Mouse (Mus musculus) midbrain, postnatal 0 days (tissue): ENCODE data around the gene Gm20388. TPM values are rescaled to one million over a fixed set of nuclear protein-coding genes. Genes with fewer than 3 reads are reported as not detected.

Experiments used
- ATAC-seq: fragments of 200-750 bp; cut with Nextera tagmentation; 2 replicates; pipeline ENCODE4 v1.8.0; 2017; ENCODE audit warnings: moderate number of reproducible peaks, mild to moderate bottlenecking, moderate TSS enrichment, moderate library complexity; ENCODE audit not compliant: low FRiP score
- DNase-seq: peaks from one replicate; pipeline ENCODE4 v3.0.0-alpha.2; 2015; ENCODE audit warnings: low spot score
- H3K27ac ChIP-seq: fragments of 300-500 bp; sonication (generic); 2 replicates; pipeline ENCODE4 v1.5.1; 2014; ENCODE audit warnings: low read depth, mild to moderate bottlenecking, low read length, mixed read lengths
- H3K27me3 ChIP-seq: fragments of 300-500 bp; sonication (generic); 2 replicates; pipeline ENCODE4 v1.6.1; 2014; ENCODE audit warnings: low read length, control low read depth, mixed read lengths; ENCODE audit not compliant: insufficient read depth
- H3K36me3 ChIP-seq: fragments of 300-500 bp; sonication (generic); 2 replicates; pipeline ENCODE4 v1.6.1; 2014; ENCODE audit warnings: low read length, control low read depth, mixed read lengths; ENCODE audit not compliant: insufficient read depth
- H3K4me1 ChIP-seq: fragments of 300-500 bp; sonication (generic); 2 replicates; pipeline ENCODE4 v1.6.1; 2014; ENCODE audit warnings: mild to moderate bottlenecking, control low read depth, antibody characterized with exemption, low read length, mixed read lengths; ENCODE audit not compliant: insufficient read depth
- H3K4me2 ChIP-seq: fragments of 300-500 bp; sonication (generic); 2 replicates; pipeline ENCODE4 v1.6.1; 2014; ENCODE audit warnings: low read depth, mild to moderate bottlenecking, low read length, mixed read lengths; ENCODE audit not compliant: poor library complexity, severe bottlenecking
- H3K4me3 ChIP-seq: fragments of 300-500 bp; sonication (generic); 2 replicates; pipeline ENCODE4 v1.5.1; 2014; ENCODE audit warnings: low read depth, mild to moderate bottlenecking, low read length, moderate library complexity
- H3K9ac ChIP-seq: fragments of 300-500 bp; sonication (generic); replicated peaks from 2 replicates; pipeline ENCODE4 v1.6.1; 2014; ENCODE audit warnings: mild to moderate bottlenecking, low read length, moderate library complexity, mixed read lengths; ENCODE audit not compliant: poor library complexity, severe bottlenecking
- H3K9me3 ChIP-seq: fragments of 300-500 bp; sonication (generic); 2 replicates; pipeline ENCODE4 v1.6.1; 2016; ENCODE audit warnings: low read length, control low read depth
- CTCF ChIP-seq: IDR thresholded peaks from 2 replicates; pipeline ENCODE4 v1.5.1; 2016; ENCODE audit warnings: antibody characterized with exemption, mild to moderate bottlenecking
- WGBS: fragments of 180-500 bp; shearing (Covaris S2); extraction: QIAGEN DNeasy Blood & Tissue Kit; methylation state at CpG from one replicate; pipeline ENCODE4 v1.1.7; 2014; 5-methylcytosine and 5-hydroxymethylcytosine counted together
- polyA plus RNA-seq: library from polyadenylated mRNA; unstranded; fragments of >200 nt; fragmentation: Nextera tagmentation; extraction: Ambion mirVana; gene quantifications from 2 replicates; pipeline ENCODE4 v1.2.1, GENCODE M21; 2015
- total RNA-seq: library from RNA; depleted of rRNA; stranded (reverse); fragments of >200 nt; gene quantifications from 2 replicates; pipeline ENCODE4 v1.2.3, GENCODE M21; 2014

The Gm20388 gene
- total and polyA plus RNA-seq, 2 experiments from 2014 or later, result 74.2 TPM; not detected in 1

DNA sequence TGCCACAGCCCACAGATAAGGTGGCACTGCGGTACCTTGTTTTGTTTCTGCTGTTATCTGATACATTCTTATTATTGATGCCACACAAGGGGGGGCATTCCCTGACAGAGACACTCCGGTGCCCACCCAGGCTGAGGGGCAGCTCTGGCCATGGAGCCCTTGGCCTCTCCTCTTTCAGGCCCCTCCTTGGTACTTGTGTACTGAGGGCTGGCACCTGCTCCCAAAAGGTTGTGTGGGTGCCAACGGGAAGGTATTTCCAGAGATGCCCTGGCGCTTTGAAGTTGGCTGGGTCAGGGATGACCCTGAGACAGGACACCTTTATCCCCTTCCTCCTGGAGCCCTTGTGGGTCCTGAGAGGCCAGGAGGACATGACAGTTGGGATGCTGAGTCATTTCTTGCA is 2231.8 kb downstream of the Gm20388 start:
- 94% methylated on average over 4 of the region's 4 CpGs for WGBS
- H3K27ac ChIP-seq, result no peak overlapping the region
- H3K4me1 ChIP-seq, result no peaks in the 10 kb centered on the region
- H3K36me3 ChIP-seq, result no peaks in the 10 kb centered on the region
- DNase-seq, result no peak
- H3K4me2 ChIP-seq, result no peak overlapping the region
- TF ChIP-seq CTCF, result no peak
- no peak overlapping the region for H3K9ac ChIP-seq
- no peak overlapping the region for H3K4me3 ChIP-seq
- no peak for ATAC-seq
- H3K27me3 ChIP-seq, result no peaks in the 10 kb centered on the region
- H3K9me3 ChIP-seq, result no peaks in the 10 kb centered on the region

DNA sequence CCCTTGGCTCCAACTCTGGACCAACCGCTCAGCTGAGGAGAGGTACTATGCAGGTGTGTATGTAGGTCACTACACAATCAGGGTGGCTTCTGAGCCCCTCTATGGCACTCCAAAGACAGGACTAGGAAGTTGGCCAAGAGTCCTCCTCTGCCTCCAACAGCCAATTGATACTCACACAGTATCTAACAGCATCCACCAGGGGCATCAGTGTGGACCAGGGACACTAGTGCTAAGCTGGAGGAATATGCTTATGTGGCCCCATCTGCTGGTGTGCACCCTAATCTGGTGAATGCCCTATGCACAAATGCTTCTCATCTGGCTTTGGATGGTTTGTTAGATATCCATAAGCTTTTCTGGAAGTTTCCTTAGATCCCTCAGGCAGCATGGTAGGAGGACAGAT is 2232.6 kb downstream of the Gm20388 start:
- H3K9me3 ChIP-seq, result no peaks in the 10 kb centered on the region
- no peak overlapping the region for H3K4me2 ChIP-seq
- ATAC-seq, result no peak
- no peaks in the 10 kb centered on the region for H3K4me1 ChIP-seq
- H3K27ac ChIP-seq, result no peak overlapping the region
- H3K4me3 ChIP-seq, result no peak overlapping the region
- TF ChIP-seq CTCF, result peak; percentile 36
- DNase-seq, result peak; percentile 10
- H3K36me3 ChIP-seq, result no peaks in the 10 kb centered on the region
- 90% methylated on average over 1 of the region's 1 CpGs for WGBS
- H3K9ac ChIP-seq, result no peak overlapping the region
- H3K27me3 ChIP-seq, result no peaks in the 10 kb centered on the region

DNA sequence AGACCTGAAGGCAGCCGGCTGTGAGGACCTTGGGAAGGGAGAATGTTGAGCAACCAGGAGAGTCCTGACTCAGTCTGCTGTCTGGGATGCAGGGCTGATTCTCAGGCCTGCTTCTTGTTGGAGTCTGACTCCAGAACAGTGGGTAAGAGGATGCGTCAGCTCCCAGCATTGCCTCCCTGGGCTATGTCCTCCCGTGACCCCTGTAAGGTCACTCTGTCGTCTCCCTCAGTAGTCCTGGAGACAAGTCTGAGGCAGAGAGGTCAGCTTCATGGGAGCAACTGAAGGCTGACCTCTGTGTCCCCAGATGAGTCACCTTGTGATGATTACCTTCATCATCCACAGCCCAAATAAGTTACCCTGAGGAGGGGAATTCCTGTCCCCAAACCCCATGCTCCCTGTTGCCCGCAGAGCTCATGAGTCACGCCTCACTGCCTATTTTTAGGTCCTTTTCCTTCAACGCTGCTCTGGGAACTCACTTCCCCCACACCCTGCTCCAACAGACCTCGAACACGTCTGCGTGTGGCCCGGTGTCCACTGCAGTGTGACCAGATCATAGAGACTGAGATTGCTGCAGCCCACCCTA is 2234.2 kb downstream of the Gm20388 start:
- no peaks in the 10 kb centered on the region for H3K36me3 ChIP-seq
- no peaks in the 10 kb centered on the region for H3K9me3 ChIP-seq
- H3K4me3 ChIP-seq, result no peak overlapping the region
- H3K27ac ChIP-seq, result no peak overlapping the region
- no peak overlapping the region for H3K4me2 ChIP-seq
- 61% methylated on average over 11 of the region's 11 CpGs for WGBS
- no peaks in the 10 kb centered on the region for H3K4me1 ChIP-seq
- no peak for ATAC-seq
- H3K9ac ChIP-seq, result no peak overlapping the region
- no peaks in the 10 kb centered on the region for H3K27me3 ChIP-seq
- no peak for DNase-seq
- no peak for TF ChIP-seq CTCF

GRCm38 (mm10) chr8:122149045-122149444 is 2238.4 kb downstream of the Gm20388 start:
- Histone ChIP-seq H3K36me3 (no peaks in the 10 kb centered on the region), H3K4me2 (no peak overlapping the region), H3K27me3 (no peaks in the 10 kb centered on the region), H3K9me3 (no peaks in the 10 kb centered on the region), H3K27ac (no peak overlapping the region), H3K9ac (no peak overlapping the region), H3K4me3 (no peak overlapping the region), H3K4me1 (no peaks in the 10 kb centered on the region)
- ATAC-seq (no peak), DNase-seq (no peak)
- WGBS, result 86% methylated on average over 4 of the region's 4 CpGs
- no peak for TF ChIP-seq CTCF

DNA sequence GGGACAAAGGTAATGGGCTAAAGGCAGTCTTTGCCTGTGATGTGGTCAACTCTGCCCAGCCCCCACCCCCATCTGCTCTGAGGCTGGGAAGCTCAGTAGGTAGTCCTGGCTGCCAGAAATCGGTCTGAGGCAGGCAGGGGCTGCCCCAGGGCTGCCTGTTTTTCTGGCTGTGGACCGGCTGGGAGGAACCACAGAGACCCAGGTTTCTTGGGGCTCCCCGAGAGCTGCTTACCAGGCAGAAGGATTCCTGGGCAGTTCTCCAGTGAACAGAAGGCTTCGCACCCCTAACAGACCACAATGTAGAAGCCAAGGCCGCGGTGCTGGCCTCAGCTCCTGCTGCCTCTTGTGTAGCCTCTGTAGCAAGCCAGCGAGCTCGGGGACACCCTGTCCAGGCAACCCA is 2239.0 kb downstream of the Gm20388 start:
- no peak overlapping the region for H3K9ac ChIP-seq
- no peak overlapping the region for H3K4me3 ChIP-seq
- no peak for ATAC-seq
- TF ChIP-seq CTCF, result no peak
- no peaks in the 10 kb centered on the region for H3K36me3 ChIP-seq
- no peak for DNase-seq
- no peaks in the 10 kb centered on the region for H3K27me3 ChIP-seq
- H3K27ac ChIP-seq, result no peak overlapping the region
- no peak overlapping the region for H3K4me2 ChIP-seq
- 80% methylated on average over 8 of the region's 8 CpGs for WGBS
- no peaks in the 10 kb centered on the region for H3K9me3 ChIP-seq
- H3K4me1 ChIP-seq, result no peaks in the 10 kb centered on the region

DNA sequence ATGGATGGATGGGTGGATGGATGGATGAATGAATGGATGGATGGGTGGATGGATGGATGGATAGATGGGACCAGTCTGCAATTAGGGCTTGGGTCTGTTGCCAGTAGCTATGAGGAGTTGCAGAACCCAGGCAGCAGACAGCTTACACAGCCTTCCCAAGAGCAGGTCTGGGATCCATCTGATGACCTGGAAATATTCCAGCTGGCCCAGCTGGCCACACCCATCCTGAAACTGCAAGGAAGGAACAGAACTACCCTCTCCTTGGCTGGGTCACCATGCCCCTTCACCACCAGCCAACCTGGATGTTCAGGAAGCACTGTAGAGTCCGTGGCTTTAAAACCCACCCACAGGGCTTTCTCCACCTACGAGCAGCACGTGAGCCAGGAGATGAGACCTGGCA is 2240.9 kb downstream of the Gm20388 start:
- DNase-seq (no peak), ATAC-seq (no peak)
- H3K36me3 ChIP-seq, result no peaks in the 10 kb centered on the region
- H3K27me3 ChIP-seq, result no peaks in the 10 kb centered on the region
- no peaks in the 10 kb centered on the region for H3K9me3 ChIP-seq
- no peak overlapping the region for H3K4me3 ChIP-seq
- no peak overlapping the region for H3K4me2 ChIP-seq
- H3K9ac ChIP-seq, result no peak overlapping the region
- no peak overlapping the region for H3K27ac ChIP-seq
- no peak for TF ChIP-seq CTCF
- no peaks in the 10 kb centered on the region for H3K4me1 ChIP-seq
- 82% methylated on average over 3 of the region's 3 CpGs for WGBS
